Mouse (Mus musculus) testis, adult 2 months (tissue): Measurements from ENCODE around the gene Tnk1.

Experiments
- CTCF ChIP-seq: fragments of 200-500 bp; IDR thresholded peaks from 2 replicates; pipeline ENCODE4 v1.5.1; 2012; ENCODE audit warnings: low read depth, mild to moderate bottlenecking, inconsistent platforms, low read length, moderate library complexity; ENCODE audit not compliant: control insufficient read depth, insufficient read depth, insufficient replicate concordance
- POLR2A ChIP-seq: fragments of 200-500 bp; IDR thresholded peaks from 2 replicates; pipeline ENCODE4 v1.6.1; 2012; ENCODE audit warnings: low read depth, mild to moderate bottlenecking, inconsistent platforms, low read length, moderate library complexity; ENCODE audit not compliant: control insufficient read depth

- peak; percentile 33 for TF ChIP-seq POLR2A
- no peak for TF ChIP-seq CTCF
Observed at GRCm38 (mm10) chr11:69880853-69881603, 22.5 kb upstream of the Tnk1 start, which contains the start of gene Kctd11.
